Comparison of ENCODE assay signal across 8 mouse cellular contexts in the genomic region with DNA sequence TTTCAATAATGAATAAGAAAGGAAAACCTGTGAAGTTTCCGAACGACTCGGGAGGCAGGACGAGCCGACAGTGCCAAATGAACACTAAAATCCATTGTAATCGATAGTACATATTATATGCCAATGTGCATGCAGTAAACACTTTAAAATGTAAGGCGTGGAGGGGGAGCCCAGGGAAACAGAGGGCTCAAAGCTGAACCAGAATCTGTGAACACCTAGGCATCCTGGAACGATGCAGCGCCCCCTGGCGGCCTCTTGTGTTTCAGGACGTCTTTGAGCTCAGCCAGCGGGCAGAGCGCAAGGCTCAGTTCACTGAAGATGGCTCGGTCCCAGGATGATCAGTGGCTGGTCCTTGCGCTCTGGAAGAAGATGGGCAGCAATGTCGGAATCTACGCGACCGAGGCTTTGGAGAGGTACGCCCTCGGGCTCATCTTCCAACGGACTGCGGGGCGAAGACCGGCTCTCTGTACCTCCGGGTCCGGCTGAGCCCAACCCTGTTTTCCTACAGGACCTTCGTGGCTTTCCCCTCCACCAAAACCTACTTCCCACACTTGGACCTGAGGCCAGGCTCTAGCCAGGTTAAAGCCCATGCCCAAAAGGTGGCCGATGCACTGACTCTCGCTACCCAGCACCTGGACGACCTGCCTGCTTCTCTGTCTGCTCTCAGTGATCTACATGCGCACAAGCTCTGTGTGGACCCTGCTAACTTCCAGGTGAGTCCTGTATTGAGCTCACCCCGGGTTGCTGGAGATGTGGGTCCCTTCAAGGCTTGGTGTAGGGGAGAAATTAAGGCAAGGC. TPM values are rescaled to one million over a fixed set of nuclear protein-coding genes. Genes with fewer than 3 reads are reported as not detected.
A peak's percentile ranks its signal among the peaks of the same experiment; 100 is the strongest.
DNase-seq lines count a peak whose midpoint lies in the region; ATAC-seq lines count a peak whose summit lies in the region.
"Not testable (repeated sequence)": the region's sequence is repeated elsewhere in the genome, so short reads cannot be mapped to it uniquely, and the experiment has no call there.

A gene (plus strand): TSS at position 271 of the 798 bp plus-strand sequence.

- 24% methylated on average over 20 of the region's 33 CpGs for WGBS in embryonic facial prominence, embryonic 14.5 days
- 17% methylated on average over 31 of the region's 33 CpGs for WGBS in limb, embryonic 13.5 days
- WGBS in midbrain, embryonic 15.5 days: 19% methylated on average over 31 of the region's 33 CpGs

- H3K27me3 ChIP-seq in embryonic facial prominence, embryonic 14.5 days (replicated peaks; ENCODE audit: control insufficient read depth, insufficient read depth, low read length); midbrain, embryonic 15.5 days (replicated peaks): not testable (repeated sequence)
- peaks cover 12% of the 10 kb centered on the region; the same call in 1 of the 2 replicates for H3K27me3 ChIP-seq in limb, embryonic 13.5 days

- not testable (repeated sequence) for H3K36me3 ChIP-seq in embryonic facial prominence, embryonic 14.5 days (ENCODE audit: control insufficient read depth, insufficient read depth, low read length); limb, embryonic 13.5 days; midbrain, embryonic 15.5 days (replicated peaks)

- DNase-seq in 3134 (ENCODE audit: extremely low read depth, insufficient read length, low spot score): peak; percentile 27
- peak; percentile 81 to 84 for DNase-seq in adrenal gland, postnatal 36 days
- peak; percentile 34 for DNase-seq in embryonic facial prominence, embryonic 14.5 days (ENCODE audit: low spot score)
- peak; percentile 32 to 71 for DNase-seq in heart, adult 9 months (ENCODE audit: low spot score in 2 of 2)
- DNase-seq in kidney, adult 9 months: peak; percentile 83
- DNase-seq in spleen, adult 18-20 months: peak; percentile 45 to 72

- H3K9me3 ChIP-seq in embryonic facial prominence, embryonic 14.5 days (ENCODE audit: control insufficient read depth, low read length); limb, embryonic 13.5 days; midbrain, embryonic 15.5 days: not testable (repeated sequence)

- peak within 1 kb of the TSS; percentile 52 for H3K4me2 ChIP-seq in embryonic facial prominence, embryonic 14.5 days (ENCODE audit: low read depth, low read length)
- H3K4me2 ChIP-seq in limb, embryonic 13.5 days (replicated peaks): peak within 1 kb of the TSS; percentile 66
- peak within 1 kb of the TSS; percentile 51 for H3K4me2 ChIP-seq in midbrain, embryonic 15.5 days

- peak; percentile 68; the same call in 1 of the 2 replicates for ATAC-seq in embryonic facial prominence, embryonic 14.5 days (ENCODE audit: low read depth)
- ATAC-seq in limb, embryonic 13.5 days (ENCODE audit: low FRiP score, low read depth): peak; percentile 69
- ATAC-seq in midbrain, embryonic 15.5 days (replicated peaks): peak; percentile 89

- H3K4me1 ChIP-seq in embryonic facial prominence, embryonic 14.5 days (ENCODE audit: control insufficient read depth, insufficient read depth, low read length); limb, embryonic 13.5 days; midbrain, embryonic 15.5 days: not testable (repeated sequence)

- H3K27ac ChIP-seq in embryonic facial prominence, embryonic 14.5 days (replicated peaks; ENCODE audit: low read depth, low read length); limb, embryonic 13.5 days; midbrain, embryonic 15.5 days: not testable (repeated sequence)

- peak within 1 kb of the TSS; percentile 40; the same call in 1 of the 2 replicates for H3K9ac ChIP-seq in embryonic facial prominence, embryonic 14.5 days (ENCODE audit: low read depth, low read length)
- peak within 1 kb of the TSS; percentile 56 for H3K9ac ChIP-seq in limb, embryonic 13.5 days
- H3K9ac ChIP-seq in midbrain, embryonic 15.5 days: peak within 1 kb of the TSS; percentile 35; the same call in 1 of the 2 replicates

- H3K4me3 ChIP-seq in embryonic facial prominence, embryonic 14.5 days (ENCODE audit: low read depth, low read length): peak within 1 kb of the TSS; percentile 19; the same call in 1 of the 2 replicates
- H3K4me3 ChIP-seq in limb, embryonic 13.5 days: peak within 1 kb of the TSS; percentile 33
- H3K4me3 ChIP-seq in midbrain, embryonic 15.5 days: peak within 1 kb of the TSS; percentile 33

RNA-seq across cellular contexts. Expression of the gene that starts here (rescaled TPM):
- not detected for total RNA-seq in adrenal gland, postnatal 36 days (2021)
- 1.2 and 1.7 TPM in 2 replicates for polyA plus RNA-seq in embryonic facial prominence, embryonic 14.5 days (2014; fragmentation: Nextera tagmentation; extraction: Ambion mirVana)
- polyA plus RNA-seq in limb, embryonic 13.5 days (2015; fragmentation: Nextera tagmentation; extraction: Ambion mirVana): 1.8 and 3.2 TPM in 2 replicates
- polyA plus RNA-seq in midbrain, embryonic 15.5 days (2015; fragmentation: Nextera tagmentation; extraction: Ambion mirVana): 0.83 and 1.3 TPM in 2 replicates

Comparison
In these comparisons a context has a peak if more than half of its experiments do, and no peak if none do; other contexts are left out.
1. Peak in DNase-seq in adrenal gland, postnatal 36 days; RNA of the gene not detected or under 1 TPM.
2. DNase-seq: peak in every context shown above with its lines; median percentile 83 in kidney, adult 9 months; 82 in adrenal gland, postnatal 36 days; 58 in spleen, adult 18-20 months; 52 in heart, adult 9 months; 34 in embryonic facial prominence, embryonic 14.5 days; 27 in 3134.